Mouse (Mus musculus): ENCODE measurements around the gene Wdr20. TPM values are rescaled to one million over a fixed set of nuclear protein-coding genes. Genes with fewer than 3 reads are reported as not detected.

Wdr20 gene
- polyA plus RNA-seq, 1 experiment from 2014 or later: 24.0 TPM

DNA sequence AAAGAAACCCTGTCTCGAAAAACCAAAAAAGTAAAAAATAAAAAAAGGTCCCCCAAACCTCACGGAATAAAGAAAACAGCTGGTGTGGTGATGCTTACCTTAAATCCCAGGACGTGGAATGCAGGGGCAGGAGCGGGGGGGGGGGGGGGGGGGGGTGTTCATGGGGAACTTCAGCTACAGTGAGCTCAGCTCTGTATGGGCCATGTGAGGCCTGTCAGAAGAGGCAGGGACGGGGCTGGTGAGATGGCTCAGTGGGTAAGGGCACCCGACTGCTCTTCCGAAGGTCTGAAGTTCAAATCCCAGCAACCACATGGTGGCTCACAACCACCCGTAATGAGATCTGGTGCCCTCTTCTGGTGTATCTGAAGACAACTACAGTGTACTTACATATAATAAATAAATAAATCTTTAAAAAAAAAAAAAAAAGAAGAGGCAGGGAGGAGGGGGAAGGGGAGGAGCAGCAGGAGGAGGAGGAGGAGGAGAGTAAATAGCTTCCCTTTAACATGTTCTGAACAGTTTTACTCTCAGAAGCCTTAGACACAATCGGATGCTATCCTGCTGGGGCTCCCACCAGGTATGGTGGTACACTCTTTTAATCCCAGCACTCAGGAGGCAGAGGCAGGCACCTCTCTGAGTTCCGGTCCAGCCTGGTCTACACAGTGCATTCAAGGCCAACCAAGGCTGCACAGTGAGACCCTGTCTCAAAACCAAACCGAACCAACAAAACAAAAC lies 92.7 kb downstream of the Wdr20 start:
- Histone ChIP-seq H3K27ac (replicated peaks; ENCODE audit: low read depth, low read length) (no peak overlapping the region), H3K9ac (replicated peaks; ENCODE audit: low read length) (no peak overlapping the region), H3K27me3 (ENCODE audit: control insufficient read depth, insufficient read depth, low read length) (no peaks in the 10 kb centered on the region), H3K4me1 (ENCODE audit: control insufficient read depth, insufficient read depth, low read length) (no peaks in the 10 kb centered on the region), H3K36me3 (ENCODE audit: control insufficient read depth, insufficient read depth, low read length) (no peaks in the 10 kb centered on the region), H3K4me3 (replicated peaks; ENCODE audit: low read depth, low read length) (no peak overlapping the region), H3K9me3 (ENCODE audit: control insufficient read depth, low read length) (no peaks in the 10 kb centered on the region), H3K4me2 (ENCODE audit: low read length) (no peak overlapping the region)
- WGBS: 91% methylated on average over 10 of the region's 11 CpGs
- ATAC-seq (ENCODE audit: low FRiP score, low TSS enrichment): no peak
- no peak for DNase-seq

DNA sequence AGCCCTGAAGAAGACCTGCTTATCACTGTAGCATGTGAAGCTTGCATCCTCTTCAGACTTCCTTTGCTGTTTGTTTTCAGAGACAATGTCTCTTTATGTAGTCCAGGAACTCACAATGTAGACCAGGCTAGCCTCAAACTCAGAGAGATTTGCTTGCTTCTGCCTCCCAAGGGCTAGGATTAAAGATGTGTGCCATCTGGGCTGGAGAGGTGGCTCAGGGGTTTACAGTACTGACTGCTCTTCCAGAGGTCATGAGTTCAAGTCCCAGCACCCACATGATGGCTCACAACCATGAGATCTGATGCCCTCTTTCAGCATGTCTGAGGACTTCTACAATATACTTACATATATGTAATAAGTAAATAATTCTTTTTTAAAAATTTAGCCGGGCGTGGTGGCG lies 97.4 kb downstream of the Wdr20 start:
- peaks cover 13% of the 10 kb centered on the region; the same call in 1 of the 2 replicates for H3K4me1 ChIP-seq (ENCODE audit: control insufficient read depth, insufficient read depth, low read length)
- 96% methylated on average over 3 of the region's 3 CpGs for WGBS
- H3K9ac ChIP-seq (replicated peaks; ENCODE audit: low read length): no peak overlapping the region
- no peaks in the 10 kb centered on the region for H3K27me3 ChIP-seq (ENCODE audit: control insufficient read depth, insufficient read depth, low read length)
- no peak overlapping the region for H3K4me3 ChIP-seq (replicated peaks; ENCODE audit: low read depth, low read length)
- DNase-seq (no peak), ATAC-seq (ENCODE audit: low FRiP score, low TSS enrichment) (no peak)
- no peak overlapping the region for H3K4me2 ChIP-seq (ENCODE audit: low read length)
- no peaks in the 10 kb centered on the region for H3K9me3 ChIP-seq (ENCODE audit: control insufficient read depth, low read length)
- H3K36me3 ChIP-seq (ENCODE audit: control insufficient read depth, insufficient read depth, low read length): no peaks in the 10 kb centered on the region
- no peak overlapping the region for H3K27ac ChIP-seq (replicated peaks; ENCODE audit: low read depth, low read length)

- H3K27ac ChIP-seq (replicated peaks; ENCODE audit: low read depth, low read length): peak overlapping the region; percentile 72
- no peak for ATAC-seq (ENCODE audit: low FRiP score, low TSS enrichment)
- H3K9me3 ChIP-seq (ENCODE audit: control insufficient read depth, low read length): no peaks in the 10 kb centered on the region
- H3K27me3 ChIP-seq (ENCODE audit: control insufficient read depth, insufficient read depth, low read length): no peaks in the 10 kb centered on the region
- peaks cover 14% of the 10 kb centered on the region; the same call in 1 of the 2 replicates for H3K4me1 ChIP-seq (ENCODE audit: control insufficient read depth, insufficient read depth, low read length)
- no peak for DNase-seq
- H3K9ac ChIP-seq (replicated peaks; ENCODE audit: low read length): 0 out of 2 replicates have a peak overlapping the region, but pooled peaks have one; percentile 17
- no peaks in the 10 kb centered on the region for H3K36me3 ChIP-seq (ENCODE audit: control insufficient read depth, insufficient read depth, low read length)
- H3K4me2 ChIP-seq (ENCODE audit: low read length): peak overlapping the region; percentile 13; the same call in 1 of the 2 replicates
- 43% methylated on average over 6 of the region's 6 CpGs for WGBS
- H3K4me3 ChIP-seq (replicated peaks; ENCODE audit: low read depth, low read length): no peak overlapping the region
Observed at GRCm38 (mm10) chr12:110836729-110837128, 99.0 kb downstream of the Wdr20 start.

DNA sequence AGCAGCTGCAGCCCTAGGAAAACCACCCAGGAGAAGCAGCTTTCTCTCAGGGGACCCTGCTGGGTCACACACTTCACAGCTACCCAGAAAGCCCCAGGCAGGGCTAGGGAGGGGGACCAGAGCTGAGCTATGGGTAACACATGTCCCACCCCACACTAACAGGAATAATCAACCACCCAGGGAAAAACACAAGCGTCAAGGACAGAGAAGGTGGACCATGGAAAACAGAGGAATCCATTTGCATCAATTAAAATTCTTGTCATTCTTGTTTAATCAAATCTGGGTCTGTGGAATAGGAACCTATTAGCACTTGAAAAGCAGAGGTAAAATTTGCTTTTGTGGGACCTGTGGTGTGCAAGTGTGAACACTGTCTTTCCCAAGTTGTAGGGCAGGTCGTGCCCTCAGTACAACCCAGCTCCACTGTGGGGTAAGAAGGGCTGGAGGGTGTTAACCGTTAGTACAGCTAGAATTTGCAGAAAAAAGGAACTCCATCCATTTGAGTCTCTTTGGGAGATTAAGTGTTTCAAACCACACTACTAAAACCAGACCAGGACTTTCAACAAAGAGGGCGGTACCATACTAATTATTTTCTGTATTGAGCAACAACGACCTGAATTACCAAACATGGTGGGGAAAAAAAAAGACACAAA lies 99.6 kb downstream of the Wdr20 start:
- WGBS: 35% methylated on average over 5 of the region's 5 CpGs
- Histone ChIP-seq H3K36me3 (ENCODE audit: control insufficient read depth, insufficient read depth, low read length) (no peaks in the 10 kb centered on the region), H3K9me3 (ENCODE audit: control insufficient read depth, low read length) (no peaks in the 10 kb centered on the region), H3K4me3 (replicated peaks; ENCODE audit: low read depth, low read length) (no peak overlapping the region), H3K27ac (replicated peaks; ENCODE audit: low read depth, low read length) (peak overlapping the region; percentile 72), H3K4me1 (ENCODE audit: control insufficient read depth, insufficient read depth, low read length) (peaks cover 14% of the 10 kb centered on the region; the same call in 1 of the 2 replicates), H3K27me3 (ENCODE audit: control insufficient read depth, insufficient read depth, low read length) (no peaks in the 10 kb centered on the region), H3K9ac (replicated peaks; ENCODE audit: low read length) (0 out of 2 replicates have a peak overlapping the region, but pooled peaks have one; percentile 17), H3K4me2 (ENCODE audit: low read length) (peak overlapping the region; percentile 13; the same call in 1 of the 2 replicates)
- DNase-seq (peak; percentile 49), ATAC-seq (ENCODE audit: low FRiP score, low TSS enrichment) (no peak)

DNA sequence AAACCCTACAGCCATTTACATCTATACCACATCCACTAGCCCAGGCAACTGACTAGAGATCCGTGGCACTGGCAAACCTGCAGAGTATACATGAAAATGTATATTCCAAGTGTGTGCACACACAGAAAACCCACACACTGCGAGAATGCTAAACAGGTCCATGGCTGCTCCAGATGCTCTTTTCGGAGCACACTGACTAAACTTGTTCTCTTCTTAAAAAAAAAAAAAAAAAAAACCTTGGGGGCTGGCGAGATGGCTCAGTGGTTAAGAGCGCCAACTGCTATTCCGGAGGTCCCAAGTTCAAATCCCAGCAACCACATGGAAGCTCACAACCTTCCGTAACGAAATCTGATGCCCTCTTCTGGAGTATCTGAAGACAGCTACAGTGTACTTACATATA lies 100.1 kb downstream of the Wdr20 start:
- H3K36me3 ChIP-seq (ENCODE audit: control insufficient read depth, insufficient read depth, low read length): no peaks in the 10 kb centered on the region
- H3K9ac ChIP-seq (replicated peaks; ENCODE audit: low read length): no peak overlapping the region
- 89% methylated on average over 8 of the region's 8 CpGs for WGBS
- H3K4me1 ChIP-seq (ENCODE audit: control insufficient read depth, insufficient read depth, low read length): peaks cover 14% of the 10 kb centered on the region; the same call in 1 of the 2 replicates
- H3K4me2 ChIP-seq (ENCODE audit: low read length): no peak overlapping the region
- DNase-seq (no peak), ATAC-seq (ENCODE audit: low FRiP score, low TSS enrichment) (no peak)
- no peak overlapping the region for H3K4me3 ChIP-seq (replicated peaks; ENCODE audit: low read depth, low read length)
- no peaks in the 10 kb centered on the region for H3K27me3 ChIP-seq (ENCODE audit: control insufficient read depth, insufficient read depth, low read length)
- H3K9me3 ChIP-seq (ENCODE audit: control insufficient read depth, low read length): no peaks in the 10 kb centered on the region
- H3K27ac ChIP-seq (replicated peaks; ENCODE audit: low read depth, low read length): no peak overlapping the region

GRCm38 (mm10) chr12:110840348-110841198 lies 102.8 kb downstream of the Wdr20 start, which contains the start of gene Mok:
Gene Mok (minus strand): TSS chr12:110840939.
- DNase-seq (peak; percentile 99), ATAC-seq (ENCODE audit: low FRiP score, low TSS enrichment) (peak; percentile 85)
- H3K9ac ChIP-seq (replicated peaks; ENCODE audit: low read length): peak within 1 kb of the TSS; percentile 50
- H3K4me2 ChIP-seq (ENCODE audit: low read length): peak within 1 kb of the TSS; percentile 68
- H3K4me1 ChIP-seq (ENCODE audit: control insufficient read depth, insufficient read depth, low read length): peaks cover 14% of the 10 kb centered on the region; the same call in 1 of the 2 replicates
- H3K9me3 ChIP-seq (ENCODE audit: control insufficient read depth, low read length): no peaks in the 10 kb centered on the region
- H3K36me3 ChIP-seq (ENCODE audit: control insufficient read depth, insufficient read depth, low read length): no peaks in the 10 kb centered on the region
- H3K4me3 ChIP-seq (replicated peaks; ENCODE audit: low read depth, low read length): peak within 1 kb of the TSS; percentile 70
- peak within 1 kb of the TSS; percentile 50; the same call in 1 of the 2 replicates for H3K27ac ChIP-seq (replicated peaks; ENCODE audit: low read depth, low read length)
- peaks cover 17% of the 10 kb centered on the region; the same call in 1 of the 2 replicates for H3K27me3 ChIP-seq (ENCODE audit: control insufficient read depth, insufficient read depth, low read length)
- WGBS: under 1% methylated on average over 71 of the region's 71 CpGs

GRCm38 (mm10) chr12:110841731-110842493 lies 104.2 kb downstream of the Wdr20 start:
- no peaks in the 10 kb centered on the region for H3K9me3 ChIP-seq (ENCODE audit: control insufficient read depth, low read length)
- H3K4me2 ChIP-seq (ENCODE audit: low read length): no peak overlapping the region
- DNase-seq (no peak), ATAC-seq (ENCODE audit: low FRiP score, low TSS enrichment) (no peak)
- no peak overlapping the region for H3K9ac ChIP-seq (replicated peaks; ENCODE audit: low read length)
- H3K27ac ChIP-seq (replicated peaks; ENCODE audit: low read depth, low read length): no peak overlapping the region
- no peak overlapping the region for H3K4me3 ChIP-seq (replicated peaks; ENCODE audit: low read depth, low read length)
- peaks cover 12% of the 10 kb centered on the region; the same call in 1 of the 2 replicates for H3K4me1 ChIP-seq (ENCODE audit: control insufficient read depth, insufficient read depth, low read length)
- no peaks in the 10 kb centered on the region for H3K36me3 ChIP-seq (ENCODE audit: control insufficient read depth, insufficient read depth, low read length)
- WGBS: 73% methylated on average over 5 of the region's 5 CpGs
- H3K27me3 ChIP-seq (ENCODE audit: control insufficient read depth, insufficient read depth, low read length): peaks cover 26% of the 10 kb centered on the region
